Mouse (Mus musculus) ZHBTc4 (cell line): ENCODE data around the gene Lrch1.

Experiments
- DNase-seq: peaks from one replicate; pipeline ENCODE4 v3.0.0-alpha.2; 2011; ENCODE audit warnings: low read depth, low spot score

Lrch1 gene

GRCm38 (mm10) chr14:74946751-74947375 is 813 bp downstream of the Lrch1 start:
- DNase-seq: peak; percentile 46

GRCm38 (mm10) chr14:74946321-74946750 is 1.3 kb downstream of the Lrch1 start:
- peak; percentile 20 for DNase-seq

- DNase-seq: no peak
These were observed 2.1 kb downstream of the Lrch1 start for GRCm38 (mm10) chr14:74945266-74946215.

- DNase-seq: no peak
These were observed 3.4 kb downstream of the Lrch1 start for GRCm38 (mm10) chr14:74944128-74944755.

GRCm38 (mm10) chr14:74943581-74944117 is 4.0 kb downstream of the Lrch1 start:
- DNase-seq: no peak

- no peak for DNase-seq
These were observed 4.7 kb downstream of the Lrch1 start for GRCm38 (mm10) chr14:74943024-74943423.

GRCm38 (mm10) chr14:74941591-74941990 is 6.1 kb downstream of the Lrch1 start:
- DNase-seq: no peak

- DNase-seq: peak; percentile 63
These were observed 6.9 kb downstream of the Lrch1 start for GRCm38 (mm10) chr14:74940741-74941140.

- no peak for DNase-seq
These were observed 8.3 kb downstream of the Lrch1 start for GRCm38 (mm10) chr14:74939355-74939754.

GRCm38 (mm10) chr14:74938896-74939295 is 8.8 kb downstream of the Lrch1 start:
- DNase-seq: no peak

- no peak for DNase-seq
These were observed 11.0 kb downstream of the Lrch1 start for GRCm38 (mm10) chr14:74936557-74937261.

- no peak for DNase-seq
These were observed 12.6 kb downstream of the Lrch1 start for GRCm38 (mm10) chr14:74935111-74935510.

- peak; percentile 79 for DNase-seq
These were observed 13.5 kb downstream of the Lrch1 start for GRCm38 (mm10) chr14:74933960-74934710.

GRCm38 (mm10) chr14:74929739-74930138 is 17.9 kb downstream of the Lrch1 start:
- no peak for DNase-seq

GRCm38 (mm10) chr14:74928809-74929432 is 18.8 kb downstream of the Lrch1 start:
- no peak for DNase-seq

GRCm38 (mm10) chr14:74926899-74927571 is 20.6 kb downstream of the Lrch1 start:
- no peak for DNase-seq

- DNase-seq: no peak
These were observed 21.6 kb downstream of the Lrch1 start for GRCm38 (mm10) chr14:74925951-74926517.

- no peak for DNase-seq
These were observed 23.2 kb downstream of the Lrch1 start for GRCm38 (mm10) chr14:74924521-74924920.

- peak; percentile 19 for DNase-seq
These were observed 23.6 kb downstream of the Lrch1 start for GRCm38 (mm10) chr14:74924031-74924430.
